Mouse (Mus musculus) forebrain, postnatal 0 days (tissue): ENCODE results near the gene Ninl. TPM values are rescaled to one million over a fixed set of nuclear protein-coding genes. Genes with fewer than 3 reads are reported as not detected.

Source experiments
- ATAC-seq: fragments of 200-750 bp; cut with Nextera tagmentation; 2 replicates; pipeline ENCODE4 v1.8.0; 2017; ENCODE audit warnings: mild to moderate bottlenecking, moderate library complexity
- DNase-seq: peaks from one replicate; pipeline ENCODE4 v3.0.0-alpha.2; 2015
- H3K27ac ChIP-seq: fragments of 300-500 bp; sonication (generic); 2 replicates; pipeline ENCODE4 v1.5.1; 2014; ENCODE audit warnings: low read depth, mild to moderate bottlenecking, antibody characterized with exemption, low read length, moderate library complexity, mixed read lengths
- H3K27me3 ChIP-seq: fragments of 300-500 bp; sonication (generic); 2 replicates; pipeline ENCODE4 v1.6.1; 2014; ENCODE audit warnings: mild to moderate bottlenecking, low read length, mixed read lengths; ENCODE audit not compliant: insufficient read depth
- H3K36me3 ChIP-seq: fragments of 300-500 bp; sonication (generic); 2 replicates; pipeline ENCODE4 v1.6.1; 2014; ENCODE audit warnings: mild to moderate bottlenecking, moderate library complexity; ENCODE audit not compliant: insufficient read depth
- H3K4me1 ChIP-seq: fragments of 300-500 bp; sonication (generic); 2 replicates; pipeline ENCODE4 v1.6.1; 2014; ENCODE audit warnings: antibody characterized with exemption; ENCODE audit not compliant: insufficient read depth
- H3K4me2 ChIP-seq: fragments of 300-500 bp; sonication (generic); 2 replicates; pipeline ENCODE4 v1.6.1; 2014; ENCODE audit warnings: low read depth, mild to moderate bottlenecking, moderate library complexity
- H3K4me3 ChIP-seq: fragments of 300-500 bp; sonication (generic); 2 replicates; pipeline ENCODE4 v1.5.1; 2014; ENCODE audit warnings: low read depth, low read length, mixed read lengths
- H3K9ac ChIP-seq: fragments of 300-500 bp; sonication (generic); 2 replicates; pipeline ENCODE4 v1.6.1; 2014; ENCODE audit warnings: mild to moderate bottlenecking
- H3K9me3 ChIP-seq: fragments of 300-500 bp; sonication (generic); 2 replicates; pipeline ENCODE4 v1.6.1; 2016; ENCODE audit warnings: low read length
- CTCF ChIP-seq: sonication (generic); IDR thresholded peaks from 2 replicates; pipeline ENCODE4 v1.5.1; 2016; ENCODE audit warnings: antibody characterized with exemption, control low read depth, low read depth
- WGBS: fragments of 180-500 bp; shearing (Covaris S2); extraction: QIAGEN DNeasy Blood & Tissue Kit; methylation state at CpG from one replicate; pipeline ENCODE4 v1.1.7; 2014; 5-methylcytosine and 5-hydroxymethylcytosine counted together
- polyA plus RNA-seq: library from polyadenylated mRNA; unstranded; fragments of >200 nt; fragmentation: Nextera tagmentation; extraction: Ambion mirVana; gene quantifications from 2 replicates; pipeline ENCODE4 v1.2.1, GENCODE M21; 2015
- total RNA-seq: library from RNA; depleted of rRNA; stranded (reverse); fragments of >200 nt; gene quantifications from 2 replicates; pipeline ENCODE4 v1.2.3, GENCODE M21; 2014

Ninl gene
- total and polyA plus RNA-seq, 2 experiments from 2014 or later = 4.7 to 14.9 TPM

GRCm38 (mm10) chr2:150969231-150969630 is 70.0 kb downstream of the Ninl start:
- no peak for DNase-seq

GRCm38 (mm10) chr2:150967491-150967890 is 71.7 kb downstream of the Ninl start:
- Histone ChIP-seq H3K4me3 (no peak overlapping the region), H3K27me3 (no peaks in the 10 kb centered on the region), H3K9ac (no peak overlapping the region), H3K27ac (no peak overlapping the region), H3K36me3 (peaks cover 12% of the 10 kb centered on the region; the same call in 1 of the 2 replicates), H3K4me1 (no peaks in the 10 kb centered on the region), H3K9me3 (no peaks in the 10 kb centered on the region), H3K4me2 (no peak overlapping the region)
- 87% methylated on average over 2 of the region's 2 CpGs for WGBS
- DNase-seq (no peak), ATAC-seq (no peak)
- TF ChIP-seq CTCF = no peak

More at GRCm38 (mm10) chr2:150969231-150969630, 70.0 kb downstream of the Ninl start:
- no peak for ATAC-seq
- H3K27ac ChIP-seq = no peak overlapping the region
- H3K27me3 ChIP-seq = no peaks in the 10 kb centered on the region
- H3K4me1 ChIP-seq = no peaks in the 10 kb centered on the region
- H3K4me3 ChIP-seq = no peak overlapping the region
- H3K4me2 ChIP-seq = no peak overlapping the region
- 98% methylated on average over 2 of the region's 2 CpGs for WGBS
- TF ChIP-seq CTCF = no peak
- no peaks in the 10 kb centered on the region for H3K9me3 ChIP-seq
- H3K9ac ChIP-seq = no peak overlapping the region
- peaks cover 26% of the 10 kb centered on the region for H3K36me3 ChIP-seq

- Histone ChIP-seq H3K4me1 (no peaks in the 10 kb centered on the region), H3K4me2 (no peak overlapping the region), H3K36me3 (peaks cover 22% of the 10 kb centered on the region; the same call in 1 of the 2 replicates), H3K9ac (no peak overlapping the region), H3K9me3 (no peaks in the 10 kb centered on the region), H3K27ac (no peak overlapping the region), H3K4me3 (no peak overlapping the region), H3K27me3 (no peaks in the 10 kb centered on the region)
- DNase-seq = no peak
- WGBS = 95% methylated on average over 10 of the region's 10 CpGs
- no peak for TF ChIP-seq CTCF
- ATAC-seq = no peak
These were observed 73.2 kb downstream of the Ninl start for GRCm38 (mm10) chr2:150965951-150966350.

GRCm38 (mm10) chr2:150964641-150965040 is 74.5 kb downstream of the Ninl start:
- WGBS = 92% methylated on average over 3 of the region's 3 CpGs

GRCm38 (mm10) chr2:150963246-150963645 is 75.9 kb downstream of the Ninl start:
- no peak overlapping the region for H3K4me2 ChIP-seq
- ATAC-seq (no peak), DNase-seq (no peak)
- TF ChIP-seq CTCF = no peak
- H3K36me3 ChIP-seq = peaks cover 38% of the 10 kb centered on the region
- 92% methylated on average over 3 of the region's 3 CpGs for WGBS
- no peaks in the 10 kb centered on the region for H3K4me1 ChIP-seq
- H3K27me3 ChIP-seq = no peaks in the 10 kb centered on the region
- H3K9ac ChIP-seq = no peak overlapping the region
- H3K9me3 ChIP-seq = no peaks in the 10 kb centered on the region
- H3K4me3 ChIP-seq = no peak overlapping the region
- no peak overlapping the region for H3K27ac ChIP-seq

More at GRCm38 (mm10) chr2:150964641-150965040, 74.5 kb downstream of the Ninl start:
- no peak overlapping the region for H3K4me2 ChIP-seq
- TF ChIP-seq CTCF = no peak
- peaks cover 29% of the 10 kb centered on the region for H3K36me3 ChIP-seq
- no peak overlapping the region for H3K9ac ChIP-seq
- H3K9me3 ChIP-seq = no peaks in the 10 kb centered on the region
- H3K27ac ChIP-seq = no peak overlapping the region
- H3K4me3 ChIP-seq = no peak overlapping the region
- DNase-seq (no peak), ATAC-seq (no peak)
- no peaks in the 10 kb centered on the region for H3K4me1 ChIP-seq
- no peaks in the 10 kb centered on the region for H3K27me3 ChIP-seq

- H3K36me3 ChIP-seq = peaks cover 45% of the 10 kb centered on the region
- H3K27me3 ChIP-seq = no peaks in the 10 kb centered on the region
- H3K4me3 ChIP-seq = no peak overlapping the region
- no peaks in the 10 kb centered on the region for H3K9me3 ChIP-seq
- H3K9ac ChIP-seq = no peak overlapping the region
- H3K4me1 ChIP-seq = no peaks in the 10 kb centered on the region
- 90% methylated on average over 10 of the region's 10 CpGs for WGBS
- no peak overlapping the region for H3K27ac ChIP-seq
- H3K4me2 ChIP-seq = no peak overlapping the region
- ATAC-seq (no peak), DNase-seq (no peak)
- TF ChIP-seq CTCF = no peak
These were observed 79.7 kb downstream of the Ninl start for GRCm38 (mm10) chr2:150959521-150959920.

- H3K4me3 ChIP-seq = no peak overlapping the region
- ATAC-seq = no peak
- H3K4me2 ChIP-seq = no peak overlapping the region
- H3K4me1 ChIP-seq = no peaks in the 10 kb centered on the region
- H3K9ac ChIP-seq = no peak overlapping the region
- DNase-seq = no peak
- no peak for TF ChIP-seq CTCF
- H3K36me3 ChIP-seq = peaks cover 36% of the 10 kb centered on the region
- H3K27me3 ChIP-seq = no peaks in the 10 kb centered on the region
- H3K27ac ChIP-seq = no peak overlapping the region
- no peaks in the 10 kb centered on the region for H3K9me3 ChIP-seq
- WGBS = 64% methylated on average over 1 of the region's 1 CpGs
These were observed 83.3 kb downstream of the Ninl start for GRCm38 (mm10) chr2:150955859-150956258.
